Mouse (Mus musculus) heart, postnatal 0 days (tissue): ENCODE data around the gene Trmt61a. TPM values are rescaled to one million over a fixed set of nuclear protein-coding genes. Genes with fewer than 3 reads are reported as not detected.
A peak's percentile ranks its signal among the peaks of the same experiment; 100 is the strongest.

Experiments used
- ATAC-seq: fragments of 200-750 bp; cut with Nextera tagmentation; 2 replicates; pipeline ENCODE4 v1.8.0; 2017; ENCODE audit warnings: low read depth, moderate number of reproducible peaks, moderate library complexity; ENCODE audit not compliant: insufficient read depth
- DNase-seq: peaks from one replicate; pipeline ENCODE4 v3.0.0-alpha.2; 2016; ENCODE audit warnings: low spot score
- H3K27ac ChIP-seq: fragments of 300-500 bp; sonication (generic); 2 replicates; pipeline ENCODE4 v1.5.1; 2014; ENCODE audit warnings: low read depth, mild to moderate bottlenecking
- H3K27me3 ChIP-seq: fragments of 300-500 bp; sonication (generic); 2 replicates; pipeline ENCODE4 v1.6.1; 2014; ENCODE audit warnings: low read length, mixed read lengths; ENCODE audit not compliant: control insufficient read depth, insufficient read depth
- H3K36me3 ChIP-seq: fragments of 300-500 bp; sonication (generic); replicated peaks from 2 replicates; pipeline ENCODE4 v1.6.1; 2014; ENCODE audit warnings: low read length, mixed read lengths; ENCODE audit not compliant: control insufficient read depth, insufficient read depth
- H3K4me1 ChIP-seq: fragments of 300-500 bp; sonication (generic); 2 replicates; pipeline ENCODE4 v1.6.1; 2014; ENCODE audit warnings: antibody characterized with exemption; ENCODE audit not compliant: control insufficient read depth, insufficient read depth
- H3K4me2 ChIP-seq: fragments of 300-500 bp; sonication (generic); 2 replicates; pipeline ENCODE4 v1.6.1; 2014; ENCODE audit warnings: low read depth, mild to moderate bottlenecking, low read length, moderate library complexity
- H3K4me3 ChIP-seq: fragments of 300-500 bp; sonication (generic); 2 replicates; pipeline ENCODE4 v1.5.1; 2014; ENCODE audit warnings: low read depth, low read length
- H3K9ac ChIP-seq: fragments of 300-500 bp; sonication (generic); replicated peaks from 2 replicates; pipeline ENCODE4 v1.6.1; 2014; ENCODE audit warnings: low read depth, low read length, mixed read lengths
- H3K9me3 ChIP-seq: fragments of 300-500 bp; sonication (generic); replicated peaks from 2 replicates; pipeline ENCODE4 v1.6.1; 2016; ENCODE audit warnings: low read length; ENCODE audit not compliant: control insufficient read depth
- CTCF ChIP-seq: IDR thresholded peaks from 2 replicates; pipeline ENCODE4 v1.5.1; 2016; ENCODE audit warnings: antibody characterized with exemption, control low read depth, low read depth
- EP300 ChIP-seq: IDR thresholded peaks from 2 replicates; pipeline ENCODE4 v1.6.1; 2016; ENCODE audit warnings: antibody characterized with exemption, low read depth
- WGBS: fragments of 180-500 bp; shearing (Covaris S2); extraction: QIAGEN DNeasy Blood & Tissue Kit; methylation state at CpG from one replicate; pipeline ENCODE4 v1.1.7; 2014; 5-methylcytosine and 5-hydroxymethylcytosine counted together
- polyA plus RNA-seq: library from polyadenylated mRNA; unstranded; fragments of >200 nt; fragmentation: Nextera tagmentation; extraction: Ambion mirVana; gene quantifications from 2 replicates; pipeline ENCODE4 v1.2.1, GENCODE M21; 2015
- total RNA-seq: library from RNA; depleted of rRNA; stranded (reverse); fragments of >200 nt; gene quantifications from 2 replicates; pipeline ENCODE4 v1.2.3, GENCODE M21; 2014; ENCODE audit warnings: low replicate concordance

Trmt61a gene
- total and polyA plus RNA-seq, 2 experiments from 2014 or later: 6.1 to 24.9 TPM

DNA sequence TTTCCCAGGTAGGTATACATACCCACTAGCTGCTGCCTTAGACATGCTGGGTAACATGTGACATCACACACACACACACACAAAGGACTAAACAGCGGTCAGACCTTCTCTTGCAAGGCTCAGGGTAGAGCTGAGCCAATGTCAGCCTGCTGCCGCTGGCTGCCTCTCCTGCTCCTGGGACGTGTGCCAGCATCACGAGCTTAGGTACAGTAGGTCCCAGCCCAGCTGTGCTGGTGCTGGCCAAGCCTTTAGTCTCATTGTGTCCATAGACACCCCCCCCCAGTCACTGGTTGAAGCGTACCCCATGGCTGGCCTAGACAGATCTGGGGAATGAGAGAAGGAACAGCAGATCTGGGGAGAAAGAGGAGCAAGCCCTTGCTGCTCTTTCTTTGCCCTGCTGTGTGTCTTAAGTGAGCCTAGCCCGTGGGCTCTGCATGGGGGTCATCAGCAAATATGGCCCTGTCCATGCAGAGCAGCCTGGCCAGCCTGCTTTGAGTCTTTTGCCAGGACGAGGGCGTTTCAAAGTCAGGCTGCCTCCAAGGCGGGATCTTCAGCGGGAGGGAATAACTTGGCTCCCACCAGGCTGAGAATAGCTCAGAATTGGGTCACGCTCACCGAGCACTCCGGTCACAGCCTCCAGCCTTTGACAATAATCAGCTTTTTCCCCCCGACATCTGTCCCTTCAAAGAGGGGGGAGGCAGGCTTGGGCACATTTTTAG is 9.6 kb downstream of the Trmt61a start:
- DNase-seq: peak; percentile 92
- Histone ChIP-seq H3K27me3 (no peaks in the 10 kb centered on the region), H3K9ac (peak overlapping the region; percentile 9; the same call in 1 of the 2 replicates), H3K36me3 (no peaks in the 10 kb centered on the region), H3K4me2 (no peak overlapping the region), H3K9me3 (no peaks in the 10 kb centered on the region), H3K4me1 (peaks cover 47% of the 10 kb centered on the region), H3K4me3 (no peak overlapping the region), H3K27ac (peak overlapping the region; percentile 98)
- TF ChIP-seq EP300 (no peak; the same call in 1 of the 2 replicates), CTCF (no peak)
- ATAC-seq: peak; percentile 91
- 6% methylated on average over 14 of the region's 14 CpGs for whole genome bisulfite sequencing

DNA sequence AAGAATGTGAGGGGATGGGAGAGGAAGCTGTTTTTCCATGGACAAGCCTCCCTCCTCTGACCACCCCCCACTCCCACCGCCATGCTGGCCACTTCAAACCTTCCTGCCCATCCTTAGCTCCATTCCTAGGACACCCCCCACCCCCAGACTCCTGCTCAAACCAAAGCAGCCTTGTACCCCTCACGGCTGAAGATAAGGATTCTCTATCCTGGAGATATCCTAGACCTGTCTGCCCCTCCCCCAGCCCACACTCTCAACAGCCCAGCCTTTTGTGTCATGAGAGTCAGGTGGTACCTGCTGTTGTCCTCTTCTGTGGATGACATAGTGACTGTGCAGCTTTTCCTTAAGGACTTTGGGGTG is 10.1 kb downstream of the Trmt61a start:
- H3K36me3 ChIP-seq: no peaks in the 10 kb centered on the region
- 10% methylated on average over 2 of the region's 2 CpGs for WGBS
- H3K4me3 ChIP-seq: no peak overlapping the region
- no peaks in the 10 kb centered on the region for H3K27me3 ChIP-seq
- DNase-seq (no peak), ATAC-seq (0 out of 2 replicates have a peak, but pooled peaks have one; percentile 3)
- no peak overlapping the region for H3K4me2 ChIP-seq
- H3K27ac ChIP-seq: peak overlapping the region; percentile 98
- H3K9ac ChIP-seq: no peak overlapping the region
- no peaks in the 10 kb centered on the region for H3K9me3 ChIP-seq
- TF ChIP-seq CTCF (no peak), EP300 (no peak)
- peaks cover 43% of the 10 kb centered on the region for H3K4me1 ChIP-seq

DNA sequence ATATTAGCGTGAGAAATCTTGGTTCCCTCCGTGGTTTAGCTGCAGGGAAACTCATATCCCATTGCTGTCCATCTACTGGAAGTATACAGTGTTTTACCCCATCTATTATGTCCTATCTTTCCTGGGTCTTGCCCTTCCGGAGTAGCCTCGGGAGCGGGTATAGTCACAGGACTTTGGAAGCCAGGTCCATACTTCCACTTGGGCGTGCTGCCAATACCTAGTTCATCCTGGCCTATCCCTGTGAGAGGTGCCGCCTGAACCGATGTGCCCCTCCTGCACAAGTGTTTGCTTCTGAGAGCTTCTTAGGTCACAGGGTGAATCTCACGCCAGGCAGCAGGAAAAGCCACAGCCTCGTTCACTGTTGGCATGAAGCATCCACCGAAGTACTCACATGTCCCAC is 11.5 kb downstream of the Trmt61a start:
- Histone ChIP-seq H3K36me3 (no peaks in the 10 kb centered on the region), H3K27me3 (no peaks in the 10 kb centered on the region), H3K27ac (peak overlapping the region; percentile 11; the same call in 1 of the 2 replicates), H3K4me2 (no peak overlapping the region), H3K4me1 (peaks cover 52% of the 10 kb centered on the region), H3K4me3 (no peak overlapping the region), H3K9ac (no peak overlapping the region), H3K9me3 (no peaks in the 10 kb centered on the region)
- 42% methylated on average over 11 of the region's 11 CpGs for WGBS
- no peak for TF ChIP-seq EP300
- TF ChIP-seq CTCF: no peak
- no peak for DNase-seq
- no peak for ATAC-seq

DNA sequence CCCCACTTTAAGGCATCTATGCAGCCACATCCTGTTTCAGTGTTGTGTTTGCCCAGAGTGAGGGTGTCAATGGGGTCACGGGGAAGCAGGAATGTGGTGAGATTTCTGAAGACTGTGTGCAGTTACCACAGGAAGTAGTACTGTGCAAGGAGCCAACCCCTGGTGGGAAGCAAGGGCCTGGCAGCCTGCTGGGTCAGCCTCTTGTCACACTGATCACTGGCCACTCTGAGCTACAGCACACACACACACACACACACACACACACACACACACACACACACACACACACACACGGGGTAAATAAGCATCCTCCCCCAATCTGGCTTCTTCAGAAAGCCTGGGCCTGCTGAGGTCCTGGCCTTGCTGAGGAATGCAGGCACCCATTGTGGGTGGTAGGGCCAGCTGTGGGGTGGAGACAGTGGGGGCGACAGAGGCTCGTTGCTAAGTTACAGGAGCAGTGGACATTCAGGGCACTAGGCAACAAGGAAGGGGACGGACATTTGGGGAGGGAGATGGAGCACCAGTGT is 13.5 kb downstream of the Trmt61a start:
- ATAC-seq (no peak), DNase-seq (peak; percentile 24)
- Histone ChIP-seq H3K4me1 (peaks cover 57% of the 10 kb centered on the region), H3K27ac (0 out of 2 replicates have a peak overlapping the region, but pooled peaks have one; percentile 40), H3K9ac (no peak overlapping the region; the same call in 1 of the 2 replicates), H3K9me3 (no peaks in the 10 kb centered on the region), H3K4me3 (no peak overlapping the region), H3K4me2 (no peak overlapping the region), H3K36me3 (no peaks in the 10 kb centered on the region), H3K27me3 (no peaks in the 10 kb centered on the region)
- WGBS: 18% methylated on average over 5 of the region's 5 CpGs
- no peak for TF ChIP-seq CTCF
- TF ChIP-seq EP300: no peak

DNA sequence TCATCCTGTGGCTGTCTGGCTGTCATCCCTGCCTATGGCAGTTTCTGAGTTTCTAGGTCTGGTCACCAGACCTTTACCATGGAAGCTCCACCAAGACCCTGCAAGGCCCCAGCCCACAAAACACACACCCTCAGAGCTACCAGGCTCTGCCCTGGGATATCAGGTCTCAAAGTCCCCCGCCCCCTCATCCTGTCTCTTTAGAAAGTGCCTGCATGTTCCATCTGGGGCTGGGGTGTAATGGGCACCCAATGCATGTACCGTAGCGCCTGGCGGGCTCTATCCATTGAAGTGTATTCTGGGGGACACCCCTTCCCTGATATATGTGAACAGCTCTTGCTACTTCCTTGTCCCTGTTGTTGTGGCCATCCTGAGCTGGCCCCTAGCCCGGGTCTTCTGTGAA is 15.0 kb downstream of the Trmt61a start:
- DNase-seq: no peak
- no peak overlapping the region for H3K9ac ChIP-seq
- ATAC-seq: no peak
- no peak overlapping the region for H3K27ac ChIP-seq
- no peak overlapping the region for H3K4me2 ChIP-seq
- peaks cover 43% of the 10 kb centered on the region for H3K4me1 ChIP-seq
- H3K4me3 ChIP-seq: no peak overlapping the region
- H3K27me3 ChIP-seq: no peaks in the 10 kb centered on the region
- no peak for TF ChIP-seq CTCF
- TF ChIP-seq EP300: no peak
- 92% methylated on average over 5 of the region's 5 CpGs for WGBS
- H3K36me3 ChIP-seq: no peaks in the 10 kb centered on the region
- H3K9me3 ChIP-seq: no peaks in the 10 kb centered on the region
